ENCODE assay signal across 17 mouse cellular contexts in genomic region chr12:14923768-14924167, GRCm38 (mm10).
A peak's percentile ranks its signal among the peaks of the same experiment; 100 is the strongest.
DNase-seq lines count a peak whose midpoint lies in the region; ATAC-seq lines count a peak whose summit lies in the region.
"Had no signal": no experiment of that assay in that cellular context is flagged by ENCODE, and none has a peak within 500 bp of the region (broad histone marks: within the 10 kb centered on the region; RNA-seq: fewer than 3 reads in every experiment).

No protein-coding gene starts in this region.

- H3K4me1 ChIP-seq in forebrain, embryonic 14.5 days (ENCODE audit: control insufficient read depth, insufficient read depth, low read length), result no peaks in the 10 kb centered on the region
- no peaks in the 10 kb centered on the region for H3K4me1 ChIP-seq in forebrain, embryonic 11.5 days (replicated peaks; ENCODE audit: control insufficient read depth, insufficient read depth, low read length)
- no peaks in the 10 kb centered on the region for H3K4me1 ChIP-seq in midbrain, embryonic 11.5 days (ENCODE audit: control insufficient read depth, insufficient read depth, low read length)
- no peaks in the 10 kb centered on the region for H3K4me1 ChIP-seq in midbrain, embryonic 13.5 days (replicated peaks)
- 0 out of 2 replicates have a peak, but pooled peaks cover 2% of the 10 kb centered on the region for H3K4me1 ChIP-seq in forebrain, embryonic 16.5 days (replicated peaks; ENCODE audit: control insufficient read depth, insufficient read depth, low read length)
- H3K4me1 ChIP-seq in hindbrain, embryonic 14.5 days (replicated peaks; ENCODE audit: control insufficient read depth, insufficient read depth, low read length), result no peaks in the 10 kb centered on the region
- H3K4me1 ChIP-seq: embryonic facial prominence, embryonic 10.5 days; embryonic facial prominence, embryonic 12.5 days had no signal

- H3K4me3 ChIP-seq in forebrain, embryonic 14.5 days (ENCODE audit: low read depth, low read length), result no peak overlapping the region
- no peak overlapping the region for H3K4me3 ChIP-seq in forebrain, embryonic 11.5 days (ENCODE audit: low read depth, low read length)
- no peak overlapping the region for H3K4me3 ChIP-seq in midbrain, embryonic 11.5 days (ENCODE audit: low read depth, low read length)
- no peak overlapping the region for H3K4me3 ChIP-seq in midbrain, embryonic 13.5 days (replicated peaks)
- no peak overlapping the region for H3K4me3 ChIP-seq in forebrain, embryonic 16.5 days (replicated peaks; ENCODE audit: low read length)
- H3K4me3 ChIP-seq in hindbrain, embryonic 14.5 days (replicated peaks; ENCODE audit: low read length), result no peak overlapping the region
- H3K4me3 ChIP-seq: embryonic facial prominence, embryonic 10.5 days; embryonic facial prominence, embryonic 12.5 days had no signal

- intact Hi-C loops in gastrocnemius, postnatal 36 days (cut with DNase I), result no loop called here

- H3K9ac ChIP-seq in forebrain, embryonic 14.5 days (ENCODE audit: low read length), result no peak overlapping the region
- no peak overlapping the region for H3K9ac ChIP-seq in forebrain, embryonic 11.5 days (ENCODE audit: low read length)
- no peak overlapping the region for H3K9ac ChIP-seq in midbrain, embryonic 11.5 days (ENCODE audit: low read length)
- H3K9ac ChIP-seq in midbrain, embryonic 13.5 days (replicated peaks), result no peak overlapping the region
- H3K9ac ChIP-seq in forebrain, embryonic 16.5 days (replicated peaks; ENCODE audit: low read depth, low read length), result no peak overlapping the region
- H3K9ac ChIP-seq in hindbrain, embryonic 14.5 days, result no peak overlapping the region
- H3K9ac ChIP-seq: embryonic facial prominence, embryonic 12.5 days had no signal

- no peaks in the 10 kb centered on the region for H3K27me3 ChIP-seq in forebrain, embryonic 14.5 days (replicated peaks; ENCODE audit: control insufficient read depth, insufficient read depth, low read length)
- no peaks in the 10 kb centered on the region for H3K27me3 ChIP-seq in forebrain, embryonic 11.5 days (ENCODE audit: control insufficient read depth, insufficient read depth, low read length)
- no peaks in the 10 kb centered on the region for H3K27me3 ChIP-seq in midbrain, embryonic 11.5 days (ENCODE audit: control insufficient read depth, insufficient read depth, low read length)
- H3K27me3 ChIP-seq in midbrain, embryonic 13.5 days, result 0 out of 2 replicates have a peak, but pooled peaks cover 4% of the 10 kb centered on the region
- no peaks in the 10 kb centered on the region for H3K27me3 ChIP-seq in forebrain, embryonic 16.5 days (replicated peaks; ENCODE audit: control insufficient read depth, insufficient read depth, low read length)
- no peaks in the 10 kb centered on the region for H3K27me3 ChIP-seq in hindbrain, embryonic 14.5 days (ENCODE audit: control insufficient read depth, insufficient read depth, low read length)
- H3K27me3 ChIP-seq: embryonic facial prominence, embryonic 12.5 days had no signal

- no peaks in the 10 kb centered on the region for H3K9me3 ChIP-seq in forebrain, embryonic 14.5 days (replicated peaks; ENCODE audit: control insufficient read depth, low read length)
- H3K9me3 ChIP-seq in forebrain, embryonic 11.5 days (ENCODE audit: control insufficient read depth, low read length), result no peaks in the 10 kb centered on the region
- no peaks in the 10 kb centered on the region for H3K9me3 ChIP-seq in midbrain, embryonic 11.5 days (ENCODE audit: control insufficient read depth, low read length)
- H3K9me3 ChIP-seq in midbrain, embryonic 13.5 days, result no peaks in the 10 kb centered on the region
- H3K9me3 ChIP-seq in forebrain, embryonic 16.5 days (ENCODE audit: control insufficient read depth, low read length), result no peaks in the 10 kb centered on the region
- no peaks in the 10 kb centered on the region for H3K9me3 ChIP-seq in hindbrain, embryonic 14.5 days (ENCODE audit: control insufficient read depth, low read length)
- H3K9me3 ChIP-seq: embryonic facial prominence, embryonic 10.5 days; embryonic facial prominence, embryonic 12.5 days had no signal

- ATAC-seq in forebrain, embryonic 14.5 days, result peak; percentile 24; the same call in 1 of the 2 replicates
- ATAC-seq in forebrain, embryonic 11.5 days (replicated peaks; ENCODE audit: low FRiP score), result no peak
- no peak for ATAC-seq in midbrain, embryonic 11.5 days (ENCODE audit: low FRiP score)
- no peak for ATAC-seq in midbrain, embryonic 13.5 days
- ATAC-seq in forebrain, embryonic 16.5 days, result peak; percentile 70
- ATAC-seq in hindbrain, embryonic 14.5 days (ENCODE audit: low FRiP score), result no peak

- H3K4me2 ChIP-seq in forebrain, embryonic 14.5 days (ENCODE audit: low read length), result no peak overlapping the region
- no peak overlapping the region for H3K4me2 ChIP-seq in forebrain, embryonic 11.5 days (ENCODE audit: low read depth, low read length, severe bottlenecking)
- no peak overlapping the region for H3K4me2 ChIP-seq in midbrain, embryonic 11.5 days
- no peak overlapping the region for H3K4me2 ChIP-seq in midbrain, embryonic 13.5 days (replicated peaks)
- no peak overlapping the region for H3K4me2 ChIP-seq in forebrain, embryonic 16.5 days (ENCODE audit: low read length)
- H3K4me2 ChIP-seq in hindbrain, embryonic 14.5 days (replicated peaks), result no peak overlapping the region
- H3K4me2 ChIP-seq: embryonic facial prominence, embryonic 12.5 days had no signal

- H3K27ac ChIP-seq in forebrain, embryonic 14.5 days (ENCODE audit: low read depth, low read length), result no peak overlapping the region
- H3K27ac ChIP-seq in forebrain, embryonic 11.5 days (ENCODE audit: low read depth, low read length), result no peak overlapping the region
- no peak overlapping the region for H3K27ac ChIP-seq in midbrain, embryonic 11.5 days (ENCODE audit: low read depth, low read length)
- H3K27ac ChIP-seq in midbrain, embryonic 13.5 days, result no peak overlapping the region
- H3K27ac ChIP-seq in forebrain, embryonic 16.5 days (ENCODE audit: low read length), result no peak overlapping the region
- no peak overlapping the region for H3K27ac ChIP-seq in hindbrain, embryonic 14.5 days
- H3K27ac ChIP-seq: embryonic facial prominence, embryonic 10.5 days; embryonic facial prominence, embryonic 12.5 days had no signal

- peak; percentile 64 for DNase-seq in forebrain, embryonic 14.5 days (ENCODE audit: low spot score)
- DNase-seq in forebrain, embryonic 11.5 days (ENCODE audit: low spot score), result no peak
- peak; percentile 61 for DNase-seq in midbrain, embryonic 11.5 days (ENCODE audit: low spot score, missing footprints)
- DNase-seq in hindbrain, embryonic 14.5 days (ENCODE audit: low spot score), result no peak
- no peak for DNase-seq in gastrocnemius, postnatal 36 days
- DNase-seq: adrenal gland, adult 2 months; adrenal gland, postnatal 10 days; adrenal gland, postnatal 25 days; cerebellum, adult 11-12 months; cerebellum, adult 2 months; cerebellum, adult 9-10 months; cerebellum, postnatal 10 days; cerebellum, postnatal 25 days had no signal

- H3K36me3 ChIP-seq in forebrain, embryonic 14.5 days (ENCODE audit: control insufficient read depth, insufficient read depth, low read length), result no peaks in the 10 kb centered on the region
- H3K36me3 ChIP-seq in forebrain, embryonic 11.5 days (ENCODE audit: control insufficient read depth, insufficient read depth, low read length), result no peaks in the 10 kb centered on the region
- H3K36me3 ChIP-seq in midbrain, embryonic 11.5 days (ENCODE audit: control insufficient read depth, insufficient read depth, low read length), result no peaks in the 10 kb centered on the region
- no peaks in the 10 kb centered on the region for H3K36me3 ChIP-seq in midbrain, embryonic 13.5 days
- H3K36me3 ChIP-seq in forebrain, embryonic 16.5 days (ENCODE audit: control insufficient read depth, insufficient read depth), result no peaks in the 10 kb centered on the region
- H3K36me3 ChIP-seq in hindbrain, embryonic 14.5 days (replicated peaks; ENCODE audit: control insufficient read depth, insufficient read depth), result no peaks in the 10 kb centered on the region
- H3K36me3 ChIP-seq: embryonic facial prominence, embryonic 10.5 days; embryonic facial prominence, embryonic 12.5 days had no signal

Comparison
In these comparisons a context has a peak if more than half of its experiments do, and no peak if none do; other contexts are left out.
1. ATAC-seq: peak in forebrain, embryonic 14.5 days (single experiment) and forebrain, embryonic 16.5 days (single experiment); none in forebrain, embryonic 11.5 days (single experiment), midbrain, embryonic 11.5 days (single experiment), midbrain, embryonic 13.5 days (single experiment) and hindbrain, embryonic 14.5 days (single experiment).
2. DNase-seq: peak in forebrain, embryonic 14.5 days (single experiment) and midbrain, embryonic 11.5 days (single experiment); none in forebrain, embryonic 11.5 days (single experiment), hindbrain, embryonic 14.5 days (single experiment) and gastrocnemius, postnatal 36 days (0 of 2).